Mouse (Mus musculus): Measurements from ENCODE around the gene Btaf1.

DNA sequence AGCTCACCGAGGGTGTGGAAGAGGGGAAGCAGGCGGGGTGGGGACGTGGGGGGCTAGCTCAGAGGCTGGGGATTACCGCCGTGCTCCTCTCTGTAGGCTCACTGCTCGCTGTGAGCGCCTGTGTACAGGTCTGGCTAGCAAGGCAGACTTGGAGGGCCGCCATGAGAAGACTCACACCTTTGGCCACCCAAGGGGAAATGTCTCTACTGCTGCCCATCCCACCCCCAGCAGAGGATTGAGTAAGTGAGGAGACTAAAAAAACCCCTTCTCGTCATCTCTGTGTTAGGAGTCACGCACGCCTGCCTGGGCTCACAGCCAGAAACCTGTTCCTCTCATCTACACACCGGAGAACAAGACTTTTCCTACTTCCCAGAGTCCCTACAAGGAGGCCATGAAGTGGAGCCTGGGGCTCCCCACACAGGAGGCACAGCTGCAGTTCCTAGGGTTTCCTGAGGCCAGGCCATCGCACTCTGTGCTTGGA is 100.0 kb downstream of the Btaf1 start:
- no peak for TF ChIP-seq CTCF (IDR thresholded peaks at IDR 0.05)
- no peak for TF ChIP-seq POLR2A (IDR thresholded peaks at IDR 0.05; ENCODE audit: insufficient read depth, low read depth, low read length)
- no peak for TF ChIP-seq EP300 (IDR thresholded peaks at IDR 0.05; ENCODE audit: insufficient read depth, low read depth, low read length)
